Mouse (Mus musculus) CH12.LX (cell line): Measurements from ENCODE around the gene Slc9a9. TPM values are rescaled to one million over a fixed set of nuclear protein-coding genes. Genes with fewer than 3 reads are reported as not detected.

ENCODE experiments used
- DNase-seq: peaks from one replicate; pipeline ENCODE4 v3.0.0-alpha.2; 2013; ENCODE audit errors: extremely low read depth
- H3K27ac ChIP-seq: 2 replicates; pipeline ENCODE4 v1.5.1; 2012; ENCODE audit warnings: low read depth, mild to moderate bottlenecking, control low read depth, moderate library complexity; ENCODE audit not compliant: insufficient read depth
- H3K27me3 ChIP-seq: replicated peaks from 2 replicates; pipeline ENCODE3; 2012; ENCODE audit warnings: inconsistent platforms
- H3K36me3 ChIP-seq, 2 experiments: replicated peaks in 1 of 2; 2 replicates each; pipeline versions ENCODE3 to v1.6.1; 2012; ENCODE audit warnings: inconsistent platforms in 1 of 2, low read length in 1 of 2, mild to moderate bottlenecking in 1 of 2, mixed read lengths in 1 of 2, moderate library complexity in 1 of 2; ENCODE audit not compliant: control insufficient read depth in 1 of 2, insufficient read depth in 1 of 2
- H3K4me1 ChIP-seq, 2 experiments: 2 replicates each; pipeline ENCODE4 v1.6.1; 2012; ENCODE audit warnings: inconsistent platforms in 1 of 2, moderate library complexity in 1 of 2; ENCODE audit not compliant: insufficient read depth in 2 of 2, control insufficient read depth in 1 of 2
- H3K4me2 ChIP-seq: 2 replicates; pipeline ENCODE4 v1.6.1; 2012; ENCODE audit warnings: low read depth, mild to moderate bottlenecking, control low read depth; ENCODE audit not compliant: poor library complexity, insufficient read depth, severe bottlenecking
- H3K4me3 ChIP-seq, 3 experiments: fragments of 150-350 bp in 1 of 3; sonication (generic) in 1 of 3; replicated peaks in 1 of 3; 2 replicates each; pipeline versions ENCODE3 to v1.5.1; 2011 to 2012; ENCODE audit warnings: low read depth in 2 of 3, low read length in 2 of 3, mild to moderate bottlenecking in 2 of 3, moderate library complexity in 2 of 3, control low read depth in 1 of 3, improper control_type of control experiment in 1 of 3, inconsistent platforms in 1 of 3, mixed read lengths in 1 of 3; ENCODE audit not compliant: poor library complexity in 1 of 3
- H3K79me2 ChIP-seq: replicated peaks from 2 replicates; pipeline ENCODE4 v1.6.1; 2012; ENCODE audit warnings: mild to moderate bottlenecking, moderate library complexity; ENCODE audit not compliant: control insufficient read depth, poor library complexity, insufficient read depth, severe bottlenecking; ENCODE audit errors: extremely low read depth
- H3K9ac ChIP-seq: 2 replicates; pipeline ENCODE4 v1.6.1; 2012; ENCODE audit warnings: low read depth, mild to moderate bottlenecking, control low read depth, moderate library complexity; ENCODE audit not compliant: insufficient read depth
- H3K9me3 ChIP-seq: replicated peaks from 2 replicates; pipeline ENCODE3; 2012; ENCODE audit warnings: low read length, inconsistent platforms, mixed read lengths
- CHD2 ChIP-seq: IDR thresholded peaks from 2 replicates; pipeline ENCODE4 v1.6.1; 2011; ENCODE audit warnings: low read length, improper control_type of control experiment
- CTCF ChIP-seq, 2 experiments: IDR thresholded peaks in 1 of 2; conservative IDR thresholded peaks in 1 of 2; 2 replicates each; pipeline ENCODE4 v1.5.1; 2011 to 2012; ENCODE audit warnings: low read depth in 2 of 2, low read length in 2 of 2, improper control_type of control experiment in 1 of 2, inconsistent platforms in 1 of 2, mild to moderate bottlenecking in 1 of 2, moderate library complexity in 1 of 2
- GABPA ChIP-seq: IDR thresholded peaks from 2 replicates; pipeline ENCODE4 v1.6.1; 2012; ENCODE audit warnings: low read depth, low read length, improper control_type of control experiment, inconsistent platforms; ENCODE audit not compliant: insufficient replicate concordance
- HCFC1 ChIP-seq: IDR thresholded peaks from 2 replicates; pipeline ENCODE4 v1.6.1; 2012; ENCODE audit warnings: low read depth, mild to moderate bottlenecking, inconsistent platforms, low read length, improper control_type of control experiment
- IRF4 ChIP-seq: IDR thresholded peaks from 2 replicates; pipeline ENCODE4 v1.6.1; 2014; ENCODE audit warnings: low read depth, mild to moderate bottlenecking, inconsistent platforms, low read length, improper control_type of control experiment
- JUN ChIP-seq: IDR thresholded peaks from 2 replicates; pipeline ENCODE4 v1.6.1; 2011; ENCODE audit warnings: low read depth, mild to moderate bottlenecking, low read length, improper control_type of control experiment, moderate library complexity; ENCODE audit not compliant: insufficient read depth
- JUND ChIP-seq: conservative IDR thresholded peaks from 2 replicates; pipeline ENCODE4 v1.6.1; 2011; ENCODE audit warnings: low read depth, low read length, improper control_type of control experiment
- MAZ ChIP-seq: IDR thresholded peaks from 2 replicates; pipeline ENCODE4 v1.6.1; 2012; ENCODE audit warnings: low read depth, mild to moderate bottlenecking, inconsistent platforms, low read length, improper control_type of control experiment, moderate library complexity
- MEF2A ChIP-seq: IDR thresholded peaks from 2 replicates; pipeline ENCODE4 v1.6.1; 2014; ENCODE audit warnings: low read depth, mild to moderate bottlenecking, inconsistent platforms, low read length, improper control_type of control experiment, borderline replicate concordance
- MYC ChIP-seq: IDR thresholded peaks from 2 replicates; pipeline ENCODE4 v1.6.1; 2011; ENCODE audit warnings: low read depth, mild to moderate bottlenecking, improper control_type of control experiment, low read length
- NELFE ChIP-seq: IDR thresholded peaks from 2 replicates; pipeline ENCODE4 v1.6.1; 2011; ENCODE audit warnings: low read depth, low read length, improper control_type of control experiment
- NRF1 ChIP-seq: IDR thresholded peaks from 2 replicates; pipeline ENCODE4 v1.6.1; 2014; ENCODE audit warnings: low read depth, mild to moderate bottlenecking, inconsistent platforms, low read length, improper control_type of control experiment, moderate library complexity
- PAX5 ChIP-seq: IDR thresholded peaks from 2 replicates; pipeline ENCODE4 v1.6.1; 2012; ENCODE audit warnings: low read length, inconsistent platforms, mixed read lengths
- SIN3A ChIP-seq: IDR thresholded peaks from 2 replicates; pipeline ENCODE4 v1.6.1; 2012; ENCODE audit warnings: low read length, improper control_type of control experiment, inconsistent platforms
- TBP ChIP-seq: conservative IDR thresholded peaks from 2 replicates; pipeline ENCODE4 v1.6.1; 2011; ENCODE audit warnings: low read depth, low read length, improper control_type of control experiment
- ZKSCAN1 ChIP-seq: IDR thresholded peaks from 2 replicates; pipeline ENCODE4 v1.6.1; 2012; ENCODE audit warnings: low read depth, inconsistent platforms, low read length, improper control_type of control experiment, borderline replicate concordance
- dilution Hi-C: fragments of 300-500 bp; cut with MboI; formaldehyde crosslinking; loops from 2 replicates; pipeline ENCODE4 v1.14.3; 2020; ENCODE audit warnings: low sequenced_read_pairs; ENCODE audit not compliant: extremely low pct_unique_long_range_greater_than_20kb, extremely low pct_ligation_motif_present
- in situ Hi-C: fragments of 300-500 bp; cut with MboI; formaldehyde crosslinking; loops from 3 replicates; pipeline ENCODE4 v1.14.3; 2019; ENCODE audit warnings: low sequenced_read_pairs, low pct_ligation_motif_present, low pct_unique_long_range_greater_than_20kb, mixed read lengths
- polyA plus RNA-seq: library from polyadenylated mRNA; unstranded; fragments of >175 nt; gene quantifications from 2 replicates; pipeline ENCODE4 v1.2.1, GENCODE M21; 2012; ENCODE audit warnings: low read depth; ENCODE audit not compliant: insufficient read length
- total RNA-seq, 2 experiments: library from RNA; depleted of rRNA; stranded (reverse); fragments of 300-350 nt in 1 of 2; fragments of >200 nt in 1 of 2; gene quantifications; 2 replicates each; pipeline ENCODE4 v1.2.3; 2012 to 2014

Slc9a9 gene
- total and polyA plus RNA-seq, 3 experiments, result not detected

DNA sequence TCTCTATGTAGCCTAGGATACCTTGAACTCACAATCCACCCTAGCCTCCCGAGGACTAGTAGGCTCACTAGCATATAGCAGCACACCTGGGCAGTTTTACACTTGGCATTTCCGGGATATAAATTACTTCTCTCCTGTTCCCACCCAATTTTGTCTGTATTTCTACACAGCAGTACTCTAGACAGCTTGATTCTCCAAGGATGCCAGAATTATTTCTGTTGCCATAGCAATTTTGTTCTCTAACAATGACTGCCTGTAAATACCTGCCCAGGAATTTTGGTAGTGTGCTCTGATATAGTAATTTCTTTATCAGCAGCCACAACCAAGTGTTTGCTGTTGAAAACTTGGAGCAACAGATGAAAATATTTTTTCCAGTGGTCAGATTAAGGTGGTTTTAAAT lies 16.7 kb downstream of the Slc9a9 start:
- Histone ChIP-seq H3K27me3 (no peaks in the 10 kb centered on the region), H3K9ac (no peak overlapping the region), H3K9me3 (peaks cover 59% of the 10 kb centered on the region), H3K4me2 (no peak overlapping the region), H3K36me3 (no peaks in the 10 kb centered on the region), H3K27ac (no peak overlapping the region), H3K79me2 (no peaks in the 10 kb centered on the region), H3K4me3 (no peak overlapping the region), H3K4me1 (no peaks in the 10 kb centered on the region)
- in situ Hi-C loops, result no loop called here
- dilution Hi-C loops, result no loop called here
- TF ChIP-seq CHD2 (no peak), NRF1 (no peak), IRF4 (no peak), MAZ (no peak), JUN (no peak), MYC (no peak), ZKSCAN1 (no peak), CTCF (conservative IDR thresholded peaks at IDR 0.05 in 1 of 2, IDR thresholded peaks at IDR 0.05 in 1 of 2; ENCODE audit: low read depth in 2 of 2, low read length in 2 of 2) (no peak), MEF2A (no peak), TBP (no peak)
- no peak for DNase-seq

GRCm38 (mm10) chr9:94687203-94687859 lies 17.6 kb downstream of the Slc9a9 start:
- TF ChIP-seq GABPA, result no peak
- TF ChIP-seq JUND, result no peak
- no peak for TF ChIP-seq NELFE
- TF ChIP-seq NRF1, result no peak
- no peak for TF ChIP-seq PAX5
- no peak for TF ChIP-seq HCFC1
- TF ChIP-seq MYC, result no peak
- TF ChIP-seq SIN3A, result no peak
- no peak overlapping the region for H3K27ac ChIP-seq
- no peak overlapping the region for H3K9ac ChIP-seq
- H3K9me3 ChIP-seq, result peaks cover 60% of the 10 kb centered on the region
- H3K4me1 ChIP-seq, result no peaks in the 10 kb centered on the region
- H3K79me2 ChIP-seq, result no peaks in the 10 kb centered on the region
- no peaks in the 10 kb centered on the region for H3K27me3 ChIP-seq
- no peak overlapping the region for H3K4me2 ChIP-seq
- dilution Hi-C loops, result no loop called here
- in situ Hi-C loops, result no loop called here
- H3K36me3 ChIP-seq, result no peaks in the 10 kb centered on the region
- DNase-seq, result no peak
- no peak overlapping the region for H3K4me3 ChIP-seq
